Mouse (Mus musculus) cerebellum, adult 2 months (tissue): ENCODE measurements around the gene Slc7a11.

ENCODE experiments used
- CTCF ChIP-seq: fragments of 200-500 bp; IDR thresholded peaks from 2 replicates; pipeline ENCODE4 v1.5.1; 2011; ENCODE audit warnings: low read depth, mild to moderate bottlenecking, control low read depth, low read length, moderate library complexity, borderline replicate concordance; ENCODE audit not compliant: insufficient read depth
- POLR2A ChIP-seq: fragments of 200-500 bp; IDR thresholded peaks from 2 replicates; pipeline ENCODE4 v1.6.1; 2011; ENCODE audit warnings: low read length, control low read depth, borderline replicate concordance; ENCODE audit not compliant: insufficient read depth

DNA sequence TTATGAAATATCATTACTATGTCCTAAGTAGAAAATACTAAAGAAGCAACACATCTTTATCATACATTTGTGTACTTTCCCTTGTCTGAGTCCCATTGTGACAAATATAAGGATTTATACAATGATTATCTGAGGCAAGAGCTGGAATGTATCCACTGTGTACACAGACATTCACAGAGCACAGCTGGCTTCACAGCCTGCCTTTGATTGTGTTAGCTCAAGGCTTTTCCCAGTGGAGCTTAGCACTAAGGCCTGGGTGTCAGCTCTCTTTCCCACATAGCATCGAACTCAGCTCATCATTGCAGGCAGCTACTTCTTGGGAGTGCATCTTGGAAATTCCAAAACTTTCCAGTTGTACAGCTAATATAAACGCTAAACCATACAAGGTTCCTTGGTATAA, 529.5 kb downstream of the Slc7a11 start:
- TF ChIP-seq POLR2A: no peak
- no peak for TF ChIP-seq CTCF
